Mouse (Mus musculus) c-Kit-positive CD71-negative TER-119-negative erythroid progenitor cells, embryonic 14.5 days (primary cell): ENCODE results near the gene Zfp78.
"Not testable (repeated sequence)": the region's sequence is repeated elsewhere in the genome, so short reads cannot be mapped to it uniquely, and the experiment has no call there.

ENCODE experiments used
- DNase-seq: peaks from one replicate; pipeline ENCODE4 v3.0.0-alpha.2; 2013; ENCODE audit warnings: low read depth

Zfp78 gene

GRCm38 (mm10) chr7:6363047-6363488 is at the start of gene Zfp78:
Gene Zfp78 (plus strand): TSS chr7:6363280.
- DNase-seq, result peak; percentile 85

GRCm38 (mm10) chr7:6330458-6331232 is 32.4 kb upstream of the Zfp78 start:
- DNase-seq, result no peak

- DNase-seq, result peak; percentile 61
These were observed 31.7 kb upstream of the Zfp78 start, which contains the start of gene Zfp583 for GRCm38 (mm10) chr7:6331233-6331956. Gene Zfp583 (minus strand): TSS chr7:6331285.

- no peak for DNase-seq
These were observed 23.2 kb upstream of the Zfp78 start for GRCm38 (mm10) chr7:6339865-6340264.

- DNase-seq, result no peak
These were observed 19.5 kb upstream of the Zfp78 start, which contains the start of gene Gm3854 for GRCm38 (mm10) chr7:6343501-6344071. Gene Gm3854 (plus strand): TSS chr7:6343759.

- DNase-seq, result no peak
These were observed 19.0 kb upstream of the Zfp78 start for GRCm38 (mm10) chr7:6344124-6344523.

GRCm38 (mm10) chr7:6358121-6358520 is 5.0 kb upstream of the Zfp78 start:
- no peak for DNase-seq

- peak; percentile 74 for DNase-seq
These were observed 4.0 kb upstream of the Zfp78 start for GRCm38 (mm10) chr7:6358937-6359590.

GRCm38 (mm10) chr7:6360477-6361060 is 2.5 kb upstream of the Zfp78 start:
- no peak for DNase-seq

- DNase-seq, result no peak
These were observed 1.3 kb upstream of the Zfp78 start for GRCm38 (mm10) chr7:6361756-6362155.

- peak; percentile 93 for DNase-seq
These were observed 623 bp upstream of the Zfp78 start for GRCm38 (mm10) chr7:6362268-6363046.

- no peak for DNase-seq
These were observed 1.7 kb downstream of the Zfp78 start for GRCm38 (mm10) chr7:6364761-6365160.

- no peak for DNase-seq
These were observed 4.1 kb downstream of the Zfp78 start for GRCm38 (mm10) chr7:6367185-6367584.

- DNase-seq, result not testable (repeated sequence)
These were observed 5.1 kb downstream of the Zfp78 start for GRCm38 (mm10) chr7:6368146-6368545.

GRCm38 (mm10) chr7:6369460-6369859 is 6.4 kb downstream of the Zfp78 start:
- no peak for DNase-seq

- no peak for DNase-seq
These were observed 9.9 kb downstream of the Zfp78 start for GRCm38 (mm10) chr7:6372993-6373392.

GRCm38 (mm10) chr7:6378441-6378840 is 15.4 kb downstream of the Zfp78 start:
- no peak for DNase-seq

GRCm38 (mm10) chr7:6381431-6381830 is 18.4 kb downstream of the Zfp78 start:
- no peak for DNase-seq

GRCm38 (mm10) chr7:6383044-6383455 is 20.0 kb downstream of the Zfp78 start, which contains the start of gene Zfp28:
Gene Zfp28 (plus strand): TSS chr7:6383295.
- DNase-seq, result peak; percentile 83

GRCm38 (mm10) chr7:6384011-6384410 is 20.9 kb downstream of the Zfp78 start:
- DNase-seq, result no peak

- DNase-seq, result no peak
These were observed 23.9 kb downstream of the Zfp78 start for GRCm38 (mm10) chr7:6386995-6387394.
